Mouse (Mus musculus): Measurements from ENCODE around the gene Uevld. TPM values are rescaled to one million over a fixed set of nuclear protein-coding genes. Genes with fewer than 3 reads are reported as not detected.

The Uevld gene
- polyA plus RNA-seq (2015; fragmentation: Nextera tagmentation; extraction: Ambion mirVana): 15.0 and 16.6 TPM in 2 replicates

DNA sequence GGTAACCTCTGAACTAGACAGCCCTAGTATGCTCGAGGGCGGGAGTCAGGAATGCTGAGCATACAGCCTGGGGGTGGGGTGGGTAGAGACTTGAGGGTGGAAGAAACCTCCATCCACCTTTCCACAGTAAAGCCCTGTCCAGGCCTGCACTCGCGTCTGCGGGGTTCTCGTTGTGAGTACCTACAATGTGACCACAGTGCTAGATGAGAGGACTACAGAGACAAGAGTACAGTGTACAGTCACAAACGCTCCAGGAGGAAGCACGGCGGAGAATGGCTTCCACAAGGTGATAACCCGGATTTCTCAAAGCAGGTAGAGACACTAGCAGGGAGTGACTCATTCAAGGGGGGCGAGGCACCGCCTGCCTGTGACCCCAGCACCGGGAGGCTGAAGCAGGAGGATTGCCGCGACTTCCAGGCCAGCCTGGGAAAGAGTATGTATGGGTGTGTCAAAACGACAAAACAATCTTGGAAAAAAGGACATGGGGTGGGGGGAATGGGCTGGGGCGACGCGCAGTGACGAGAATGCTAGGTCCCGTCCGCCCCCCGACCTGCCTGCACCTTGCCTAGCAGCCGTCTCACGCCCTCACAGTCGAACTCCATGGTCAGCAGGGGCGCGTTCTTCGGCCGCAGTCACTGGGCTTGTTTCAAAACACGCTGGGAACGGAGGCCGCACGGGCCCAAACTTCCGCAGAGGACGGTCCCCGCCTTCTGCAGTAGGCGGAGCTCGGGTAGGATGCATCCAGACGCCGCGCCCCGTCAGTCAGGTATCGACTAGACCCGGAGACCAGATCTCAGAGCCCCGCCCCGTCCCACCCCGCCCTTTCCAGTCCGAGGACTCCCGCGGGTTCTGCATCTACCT lies at the start of gene Uevld:
Uevld (minus strand) TSS at position 697 of the 861 bp plus-strand sequence.
- Histone ChIP-seq H3K9me3 (ENCODE audit: control insufficient read depth, low read length) (no peaks in the 10 kb centered on the region), H3K4me3 (ENCODE audit: low read length) (peak within 1 kb of the TSS; percentile 73), H3K4me1 (replicated peaks; ENCODE audit: control insufficient read depth, insufficient read depth, low read length) (peaks cover 16% of the 10 kb centered on the region), H3K36me3 (ENCODE audit: control insufficient read depth, insufficient read depth, low read length) (peaks cover 6% of the 10 kb centered on the region), H3K27ac (ENCODE audit: low read length) (peak within 1 kb of the TSS; percentile 32; the same call in 1 of the 2 replicates), H3K9ac (ENCODE audit: low read length) (peak within 1 kb of the TSS; percentile 90), H3K4me2 (ENCODE audit: low read depth, low read length) (peak within 1 kb of the TSS; percentile 89), H3K27me3 (ENCODE audit: control insufficient read depth, insufficient read depth, low read depth, low read length) (peaks cover 5% of the 10 kb centered on the region)
- under 1% methylated on average over 51 of the region's 51 CpGs for WGBS
- peak; percentile 91 for ATAC-seq (ENCODE audit: low read depth)

DNA sequence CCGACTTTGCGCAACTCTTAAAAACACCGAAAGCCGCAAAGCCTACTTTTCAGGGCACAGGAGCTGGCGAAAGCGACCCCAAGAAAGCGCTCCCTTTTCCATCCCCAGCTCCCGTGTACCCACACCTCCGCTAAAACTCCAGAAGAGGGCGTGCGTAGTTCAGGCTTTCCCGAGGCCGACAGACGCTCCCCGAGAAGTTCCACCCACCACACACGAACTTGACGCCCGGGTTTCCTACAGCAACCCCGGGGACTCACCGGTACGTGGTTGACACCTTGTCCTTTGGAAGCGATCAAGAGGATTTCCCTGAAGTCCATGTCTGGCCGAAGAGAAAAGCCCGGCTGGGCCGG lies 49.5 kb upstream of the Uevld start:
- H3K9ac ChIP-seq (ENCODE audit: low read length): peak overlapping the region; percentile 75
- ATAC-seq (ENCODE audit: low read depth): peak; percentile 61
- peak overlapping the region; percentile 74 for H3K4me3 ChIP-seq (ENCODE audit: low read length)
- no peaks in the 10 kb centered on the region for H3K27me3 ChIP-seq (ENCODE audit: control insufficient read depth, insufficient read depth, low read depth, low read length)
- H3K27ac ChIP-seq (ENCODE audit: low read length): peak overlapping the region; percentile 96
- no peaks in the 10 kb centered on the region for H3K36me3 ChIP-seq (ENCODE audit: control insufficient read depth, insufficient read depth, low read length)
- no peaks in the 10 kb centered on the region for H3K9me3 ChIP-seq (ENCODE audit: control insufficient read depth, low read length)
- under 1% methylated on average over 25 of the region's 25 CpGs for WGBS
- peaks cover 12% of the 10 kb centered on the region for H3K4me1 ChIP-seq (replicated peaks; ENCODE audit: control insufficient read depth, insufficient read depth, low read length)
- H3K4me2 ChIP-seq (ENCODE audit: low read depth, low read length): peak overlapping the region; percentile 69

DNA sequence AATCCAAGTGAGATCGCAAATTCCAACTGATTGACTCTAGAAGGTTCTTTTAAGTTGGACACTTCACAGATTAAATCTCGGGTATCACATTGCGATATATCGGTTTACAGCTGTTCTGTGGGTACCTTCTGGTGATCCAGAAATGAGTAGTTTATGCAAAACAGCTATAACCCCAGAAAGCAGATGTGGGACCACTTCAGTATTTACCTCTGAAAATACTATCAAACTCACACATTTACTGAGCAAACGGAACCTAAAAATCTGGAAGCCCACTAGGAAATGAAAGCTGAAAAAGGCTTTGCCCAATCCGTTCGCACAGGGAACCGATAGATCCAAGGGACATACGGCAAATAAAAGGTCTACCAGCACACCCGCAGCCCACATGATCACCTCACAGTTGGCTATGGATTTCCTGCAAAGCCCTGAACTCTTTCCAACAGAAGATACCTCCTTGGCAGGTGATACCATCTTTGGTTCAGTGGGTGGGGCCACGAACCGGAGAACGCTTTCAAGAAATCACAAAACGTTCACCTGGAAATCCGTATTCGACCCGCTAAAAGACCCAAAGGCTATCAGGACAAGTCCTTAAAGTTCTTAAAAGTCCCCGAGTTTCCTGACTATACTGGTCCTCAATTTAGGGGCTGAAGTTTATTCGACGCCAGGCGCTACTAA lies 48.9 kb upstream of the Uevld start:
- 11% methylated on average over 21 of the region's 21 CpGs for WGBS
- peak overlapping the region; percentile 69 for H3K4me2 ChIP-seq (ENCODE audit: low read depth, low read length)

DNA sequence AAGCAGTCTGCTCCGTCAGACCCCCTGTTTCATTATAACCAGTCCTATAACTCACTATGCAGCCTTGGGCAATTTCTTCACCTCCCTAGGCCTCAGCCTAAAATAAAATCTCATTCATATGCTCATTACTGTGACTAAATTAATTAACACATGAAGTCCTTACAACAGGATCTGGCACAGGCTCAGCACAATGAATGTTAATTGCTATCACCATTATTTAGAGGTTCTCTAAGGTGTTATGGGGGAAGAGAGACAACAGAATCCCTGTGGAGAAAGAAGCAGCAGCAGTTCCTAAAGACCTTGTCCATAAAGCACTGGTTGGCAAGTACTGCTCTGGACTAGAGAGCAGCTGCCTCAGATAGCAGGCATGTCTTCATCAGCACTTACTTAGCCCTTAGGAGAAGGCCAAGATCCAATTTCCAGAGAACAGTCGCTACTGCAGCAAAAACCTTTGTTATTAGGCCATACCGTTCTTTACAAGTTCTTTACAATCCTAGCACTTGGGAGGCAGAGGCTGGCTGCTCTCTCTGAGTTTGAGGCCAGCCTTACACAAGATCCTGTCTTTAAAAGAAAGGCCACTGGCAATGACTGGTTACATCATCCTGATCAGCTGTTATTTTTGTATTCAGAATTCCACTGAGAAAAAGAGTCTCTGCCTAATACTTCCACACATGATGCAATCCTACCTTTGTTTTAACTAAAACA lies 45.2 kb upstream of the Uevld start:
- 41% methylated on average over 3 of the region's 3 CpGs for WGBS
- H3K9ac ChIP-seq (ENCODE audit: low read length): no peak overlapping the region

More for the DNA sequence above, 48.9 kb upstream of the Uevld start:
- no peak for ATAC-seq (ENCODE audit: low read depth)
- peak overlapping the region; percentile 75 for H3K9ac ChIP-seq (ENCODE audit: low read length)
- H3K4me3 ChIP-seq (ENCODE audit: low read length): peak overlapping the region; percentile 74
- no peaks in the 10 kb centered on the region for H3K27me3 ChIP-seq (ENCODE audit: control insufficient read depth, insufficient read depth, low read depth, low read length)
- no peaks in the 10 kb centered on the region for H3K36me3 ChIP-seq (ENCODE audit: control insufficient read depth, insufficient read depth, low read length)
- no peaks in the 10 kb centered on the region for H3K9me3 ChIP-seq (ENCODE audit: control insufficient read depth, low read length)
- peak overlapping the region; percentile 96 for H3K27ac ChIP-seq (ENCODE audit: low read length)
- H3K4me1 ChIP-seq (replicated peaks; ENCODE audit: control insufficient read depth, insufficient read depth, low read length): peaks cover 17% of the 10 kb centered on the region

DNA sequence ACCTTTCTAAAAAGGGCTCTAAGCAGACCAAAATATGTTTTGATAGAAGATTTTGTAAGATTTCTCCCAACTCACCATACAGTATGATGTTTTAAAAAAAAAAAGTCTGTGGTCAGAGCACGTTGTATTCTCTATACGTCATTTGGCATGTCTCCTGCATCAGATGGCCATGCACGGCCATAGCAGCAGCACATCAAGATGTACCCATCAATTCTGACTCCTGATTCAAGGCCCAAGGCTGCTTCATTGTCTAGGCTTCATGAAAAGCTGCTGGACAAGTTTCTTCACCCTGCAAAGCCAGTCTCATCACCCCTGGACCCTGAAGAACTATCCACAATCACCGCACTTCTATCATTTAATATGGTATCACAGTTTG lies 43.6 kb upstream of the Uevld start:
- no peak overlapping the region for H3K27ac ChIP-seq (ENCODE audit: low read length)
- no peaks in the 10 kb centered on the region for H3K9me3 ChIP-seq (ENCODE audit: control insufficient read depth, low read length)
- H3K4me1 ChIP-seq (replicated peaks; ENCODE audit: control insufficient read depth, insufficient read depth, low read length): peaks cover 32% of the 10 kb centered on the region
- H3K27me3 ChIP-seq (ENCODE audit: control insufficient read depth, insufficient read depth, low read depth, low read length): no peaks in the 10 kb centered on the region
- 64% methylated on average over 4 of the region's 4 CpGs for WGBS
- no peak for ATAC-seq (ENCODE audit: low read depth)
- H3K4me3 ChIP-seq (ENCODE audit: low read length): no peak overlapping the region
- H3K4me2 ChIP-seq (ENCODE audit: low read depth, low read length): no peak overlapping the region
- peaks cover 16% of the 10 kb centered on the region for H3K36me3 ChIP-seq (ENCODE audit: control insufficient read depth, insufficient read depth, low read length)
- no peak overlapping the region for H3K9ac ChIP-seq (ENCODE audit: low read length)

More for the DNA sequence above, 45.2 kb upstream of the Uevld start:
- Histone ChIP-seq H3K36me3 (ENCODE audit: control insufficient read depth, insufficient read depth, low read length) (peaks cover 5% of the 10 kb centered on the region), H3K9me3 (ENCODE audit: control insufficient read depth, low read length) (no peaks in the 10 kb centered on the region), H3K4me1 (replicated peaks; ENCODE audit: control insufficient read depth, insufficient read depth, low read length) (peaks cover 35% of the 10 kb centered on the region), H3K4me2 (ENCODE audit: low read depth, low read length) (no peak overlapping the region), H3K4me3 (ENCODE audit: low read length) (no peak overlapping the region), H3K27ac (ENCODE audit: low read length) (no peak overlapping the region), H3K27me3 (ENCODE audit: control insufficient read depth, insufficient read depth, low read depth, low read length) (no peaks in the 10 kb centered on the region)
- ATAC-seq (ENCODE audit: low read depth): no peak

DNA sequence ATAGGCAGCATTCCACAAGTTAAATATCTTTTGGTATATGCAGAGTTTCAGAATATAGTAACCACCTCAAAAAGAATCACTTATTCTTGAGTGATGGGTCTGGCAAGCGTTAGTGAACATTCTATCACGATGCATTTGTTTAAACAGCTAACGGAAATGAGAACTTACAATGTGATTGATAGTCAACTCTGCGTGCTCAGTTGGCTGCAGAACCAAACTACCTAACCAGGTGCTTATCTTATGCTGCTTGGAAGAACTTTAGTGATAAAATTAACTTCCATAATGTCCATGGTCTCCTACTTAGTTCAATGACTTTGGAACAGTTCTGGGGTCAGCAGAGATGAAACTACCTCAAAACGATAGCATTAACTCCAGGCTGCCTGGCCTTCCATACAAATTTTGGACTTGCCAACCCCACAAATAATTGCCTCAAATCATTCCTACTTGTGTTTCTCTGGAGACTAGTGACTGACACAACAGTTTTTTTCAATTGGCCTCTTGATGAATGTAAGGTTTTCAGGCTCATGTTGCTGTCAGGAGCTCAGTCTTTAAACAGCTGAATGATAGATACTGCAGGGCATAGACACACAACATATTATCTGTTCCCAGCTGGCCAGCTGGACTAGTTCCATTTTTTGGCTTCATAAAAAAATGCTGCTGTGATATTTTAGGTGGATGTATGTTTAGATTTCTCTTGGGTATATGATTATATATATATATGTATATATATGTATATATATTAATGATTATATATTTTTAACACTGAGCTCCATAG lies 43.0 kb upstream of the Uevld start:
- H3K27ac ChIP-seq (ENCODE audit: low read length): no peak overlapping the region

DNA sequence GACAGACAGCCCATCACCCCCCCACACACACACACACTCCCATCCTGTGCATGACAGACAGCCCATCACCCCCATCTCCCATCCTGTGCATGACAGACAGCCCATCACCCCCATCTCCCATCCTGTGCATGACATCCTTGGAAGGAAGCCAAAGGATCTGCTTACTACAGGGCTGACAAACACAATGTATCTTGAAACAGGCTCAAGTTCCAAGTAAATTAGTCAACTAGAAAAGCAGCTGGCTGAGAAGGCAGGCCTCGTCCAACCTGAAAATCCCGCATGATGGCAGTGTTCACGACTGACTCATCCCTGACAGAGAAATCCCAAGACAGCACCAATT lies 42.3 kb upstream of the Uevld start:
- Histone ChIP-seq H3K36me3 (ENCODE audit: control insufficient read depth, insufficient read depth, low read length) (peaks cover 23% of the 10 kb centered on the region), H3K4me1 (replicated peaks; ENCODE audit: control insufficient read depth, insufficient read depth, low read length) (peaks cover 29% of the 10 kb centered on the region)
- WGBS: 35% methylated on average over 3 of the region's 3 CpGs

More for the DNA sequence above, 43.0 kb upstream of the Uevld start:
- no peaks in the 10 kb centered on the region for H3K27me3 ChIP-seq (ENCODE audit: control insufficient read depth, insufficient read depth, low read depth, low read length)
- WGBS: 30% methylated on average over 5 of the region's 5 CpGs
- peaks cover 29% of the 10 kb centered on the region for H3K4me1 ChIP-seq (replicated peaks; ENCODE audit: control insufficient read depth, insufficient read depth, low read length)
- H3K4me2 ChIP-seq (ENCODE audit: low read depth, low read length): no peak overlapping the region
- H3K4me3 ChIP-seq (ENCODE audit: low read length): no peak overlapping the region
- ATAC-seq (ENCODE audit: low read depth): no peak
- H3K36me3 ChIP-seq (ENCODE audit: control insufficient read depth, insufficient read depth, low read length): peaks cover 16% of the 10 kb centered on the region
- no peaks in the 10 kb centered on the region for H3K9me3 ChIP-seq (ENCODE audit: control insufficient read depth, low read length)
- H3K9ac ChIP-seq (ENCODE audit: low read length): no peak overlapping the region

DNA sequence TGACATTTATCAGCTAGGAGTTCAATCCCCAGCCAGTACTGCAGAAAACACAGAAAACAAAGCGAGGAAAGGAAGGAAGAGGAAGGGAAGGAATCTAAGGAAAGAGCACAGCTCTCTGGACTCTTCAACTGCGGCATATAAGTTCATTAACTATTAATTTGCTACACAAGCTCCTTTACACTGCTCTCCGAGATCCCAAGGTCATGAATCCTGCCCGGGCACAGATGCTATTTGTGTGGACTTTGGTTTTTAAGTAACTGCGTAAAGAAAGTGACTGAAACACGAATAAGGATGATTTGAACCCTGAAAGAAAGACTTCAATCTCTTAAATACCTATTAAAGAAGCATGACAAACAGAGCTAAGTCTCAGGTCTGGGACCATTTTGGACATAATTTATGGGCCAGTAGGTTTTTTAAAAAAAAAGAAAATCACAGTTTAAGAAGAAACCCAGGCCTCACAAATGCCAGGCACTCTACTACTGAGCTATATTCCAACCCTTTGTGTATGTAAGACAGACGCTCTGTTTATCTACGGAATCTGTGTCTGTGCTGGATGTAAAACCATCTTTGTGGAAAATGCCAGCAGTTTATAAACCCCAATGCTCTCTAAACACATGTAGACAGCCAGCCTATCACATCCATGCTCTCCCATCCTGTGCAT lies 41.8 kb upstream of the Uevld start:
- Histone ChIP-seq H3K9me3 (ENCODE audit: control insufficient read depth, low read length) (no peaks in the 10 kb centered on the region), H3K36me3 (ENCODE audit: control insufficient read depth, insufficient read depth, low read length) (peaks cover 27% of the 10 kb centered on the region), H3K27ac (ENCODE audit: low read length) (peak overlapping the region; percentile 34; the same call in 1 of the 2 replicates), H3K9ac (ENCODE audit: low read length) (no peak overlapping the region), H3K4me1 (replicated peaks; ENCODE audit: control insufficient read depth, insufficient read depth, low read length) (peaks cover 29% of the 10 kb centered on the region), H3K4me3 (ENCODE audit: low read length) (no peak overlapping the region), H3K4me2 (ENCODE audit: low read depth, low read length) (no peak overlapping the region), H3K27me3 (ENCODE audit: control insufficient read depth, insufficient read depth, low read depth, low read length) (no peaks in the 10 kb centered on the region)
- WGBS: 58% methylated on average over 8 of the region's 8 CpGs
- ATAC-seq (ENCODE audit: low read depth): no peak

More for the DNA sequence above, 42.3 kb upstream of the Uevld start:
- Histone ChIP-seq H3K4me3 (ENCODE audit: low read length) (no peak overlapping the region), H3K4me2 (ENCODE audit: low read depth, low read length) (no peak overlapping the region), H3K27me3 (ENCODE audit: control insufficient read depth, insufficient read depth, low read depth, low read length) (no peaks in the 10 kb centered on the region), H3K9me3 (ENCODE audit: control insufficient read depth, low read length) (no peaks in the 10 kb centered on the region), H3K9ac (ENCODE audit: low read length) (no peak overlapping the region), H3K27ac (ENCODE audit: low read length) (peak overlapping the region; percentile 34; the same call in 1 of the 2 replicates)
- ATAC-seq (ENCODE audit: low read depth): peak; percentile 94

All from lung, embryonic 16.5 days (tissue).